Mouse (Mus musculus) forebrain, postnatal 0 days (tissue): ENCODE measurements around the gene Ptgdr. TPM values are rescaled to one million over a fixed set of nuclear protein-coding genes. Genes with fewer than 3 reads are reported as not detected.
"Not testable (repeated sequence)": the region's sequence is repeated elsewhere in the genome, so short reads cannot be mapped to it uniquely, and the experiment has no call there.

Experiments used
- ATAC-seq: fragments of 200-750 bp; cut with Nextera tagmentation; 2 replicates; pipeline ENCODE4 v1.8.0; 2017; ENCODE audit warnings: mild to moderate bottlenecking, moderate library complexity
- DNase-seq: peaks from one replicate; pipeline ENCODE4 v3.0.0-alpha.2; 2015
- H3K27ac ChIP-seq: fragments of 300-500 bp; sonication (generic); 2 replicates; pipeline ENCODE4 v1.5.1; 2014; ENCODE audit warnings: low read depth, mild to moderate bottlenecking, antibody characterized with exemption, low read length, moderate library complexity, mixed read lengths
- H3K27me3 ChIP-seq: fragments of 300-500 bp; sonication (generic); 2 replicates; pipeline ENCODE4 v1.6.1; 2014; ENCODE audit warnings: mild to moderate bottlenecking, low read length, mixed read lengths; ENCODE audit not compliant: insufficient read depth
- H3K36me3 ChIP-seq: fragments of 300-500 bp; sonication (generic); 2 replicates; pipeline ENCODE4 v1.6.1; 2014; ENCODE audit warnings: mild to moderate bottlenecking, moderate library complexity; ENCODE audit not compliant: insufficient read depth
- H3K4me1 ChIP-seq: fragments of 300-500 bp; sonication (generic); 2 replicates; pipeline ENCODE4 v1.6.1; 2014; ENCODE audit warnings: antibody characterized with exemption; ENCODE audit not compliant: insufficient read depth
- H3K4me2 ChIP-seq: fragments of 300-500 bp; sonication (generic); 2 replicates; pipeline ENCODE4 v1.6.1; 2014; ENCODE audit warnings: low read depth, mild to moderate bottlenecking, moderate library complexity
- H3K4me3 ChIP-seq: fragments of 300-500 bp; sonication (generic); 2 replicates; pipeline ENCODE4 v1.5.1; 2014; ENCODE audit warnings: low read depth, low read length, mixed read lengths
- H3K9ac ChIP-seq: fragments of 300-500 bp; sonication (generic); 2 replicates; pipeline ENCODE4 v1.6.1; 2014; ENCODE audit warnings: mild to moderate bottlenecking
- H3K9me3 ChIP-seq: fragments of 300-500 bp; sonication (generic); 2 replicates; pipeline ENCODE4 v1.6.1; 2016; ENCODE audit warnings: low read length
- CTCF ChIP-seq: sonication (generic); IDR thresholded peaks from 2 replicates; pipeline ENCODE4 v1.5.1; 2016; ENCODE audit warnings: antibody characterized with exemption, control low read depth, low read depth
- WGBS: fragments of 180-500 bp; shearing (Covaris S2); extraction: QIAGEN DNeasy Blood & Tissue Kit; methylation state at CpG from one replicate; pipeline ENCODE4 v1.1.7; 2014; 5-methylcytosine and 5-hydroxymethylcytosine counted together
- polyA plus RNA-seq: library from polyadenylated mRNA; unstranded; fragments of >200 nt; fragmentation: Nextera tagmentation; extraction: Ambion mirVana; gene quantifications from 2 replicates; pipeline ENCODE4 v1.2.1, GENCODE M21; 2015
- total RNA-seq: library from RNA; depleted of rRNA; stranded (reverse); fragments of >200 nt; gene quantifications from 2 replicates; pipeline ENCODE4 v1.2.3, GENCODE M21; 2014; rRNA removed

Gene Ptgdr
- 1.1 and 2.2 TPM in 2 replicates for total RNA-seq
- 0.67 and 0.69 TPM in 2 replicates for polyA plus RNA-seq

DNA sequence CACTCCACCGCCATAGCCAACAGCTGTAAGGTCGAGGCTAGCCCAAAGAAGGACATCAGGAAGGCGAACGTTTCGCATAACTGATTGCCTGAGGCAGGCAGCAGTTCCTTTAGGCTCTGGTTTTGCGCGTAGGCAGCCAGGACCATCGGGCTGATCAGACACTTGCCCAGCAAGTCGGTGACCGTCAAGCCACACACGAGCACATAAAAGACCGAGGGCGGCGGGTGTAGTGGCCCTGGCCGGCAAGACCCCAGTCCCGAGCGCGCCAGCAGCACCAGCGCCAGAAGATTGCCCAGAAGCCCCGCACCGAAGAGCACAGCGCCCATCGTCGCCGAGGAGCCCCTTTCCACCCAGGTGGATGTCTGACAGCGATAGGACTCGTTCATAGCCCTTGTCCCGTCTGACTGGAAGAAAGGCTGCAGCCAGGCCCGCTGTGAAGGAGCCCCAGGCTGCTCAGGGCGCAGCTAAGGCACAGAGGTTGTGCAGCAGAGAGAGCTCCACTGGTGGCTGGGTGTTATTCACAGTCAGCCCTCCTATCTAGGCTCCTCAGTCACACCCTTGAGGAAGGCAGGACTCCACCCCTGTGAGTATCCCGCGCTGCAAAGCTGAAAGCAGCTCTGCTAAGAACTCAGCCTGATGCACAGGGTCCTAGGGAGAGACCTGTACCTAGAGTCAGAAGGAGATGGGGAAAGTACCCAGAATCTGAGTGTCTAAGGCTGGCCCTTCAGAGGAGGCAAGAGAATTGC, at the start of gene Ptgdr:
Gene Ptgdr, minus strand, starts transcription at position 508 of the 746 bp plus-strand sequence.
- no peaks in the 10 kb centered on the region for H3K4me1 ChIP-seq
- DNase-seq (no peak), ATAC-seq (peak; percentile 67)
- no peaks in the 10 kb centered on the region for H3K36me3 ChIP-seq
- H3K9ac ChIP-seq: 0 out of 2 replicates have a peak within 1 kb of the TSS, but pooled peaks have one; percentile 33
- peak within 1 kb of the TSS; percentile 47 for H3K4me2 ChIP-seq
- H3K27me3 ChIP-seq: peaks cover 12% of the 10 kb centered on the region
- peak within 1 kb of the TSS; percentile 35 for H3K4me3 ChIP-seq
- no peak for TF ChIP-seq CTCF
- H3K27ac ChIP-seq: no peak within 1 kb of the TSS
- 1% methylated on average over 32 of the region's 32 CpGs for WGBS
- no peaks in the 10 kb centered on the region for H3K9me3 ChIP-seq

DNA sequence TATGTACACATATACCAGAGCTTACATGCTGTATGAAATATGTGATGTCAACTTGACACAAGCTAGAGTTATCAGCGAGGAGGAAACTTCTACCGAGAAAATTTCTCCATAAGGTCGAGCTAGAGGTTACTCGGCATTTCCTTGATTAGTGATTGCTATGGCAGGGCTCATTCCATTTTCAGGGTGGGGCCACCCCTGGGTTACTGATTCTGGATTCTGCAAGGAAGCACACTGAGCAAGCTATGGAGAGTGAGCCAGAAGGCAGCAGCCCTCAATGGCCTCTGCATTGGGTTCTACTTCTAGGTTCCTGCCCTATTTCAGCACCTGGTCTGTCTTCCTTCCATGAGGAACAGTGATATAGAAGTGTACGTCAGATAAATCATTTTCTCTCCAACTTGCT, 48.6 kb upstream of the Ptgdr start:
- Histone ChIP-seq H3K9me3 (no peaks in the 10 kb centered on the region), H3K9ac (no peak overlapping the region), H3K27me3 (no peaks in the 10 kb centered on the region), H3K4me2 (no peak overlapping the region), H3K4me3 (no peak overlapping the region), H3K27ac (no peak overlapping the region), H3K4me1 (no peaks in the 10 kb centered on the region), H3K36me3 (no peaks in the 10 kb centered on the region)
- DNase-seq: no peak
- no peak for TF ChIP-seq CTCF
- ATAC-seq: no peak
- 91% methylated on average over 5 of the region's 5 CpGs for WGBS

DNA sequence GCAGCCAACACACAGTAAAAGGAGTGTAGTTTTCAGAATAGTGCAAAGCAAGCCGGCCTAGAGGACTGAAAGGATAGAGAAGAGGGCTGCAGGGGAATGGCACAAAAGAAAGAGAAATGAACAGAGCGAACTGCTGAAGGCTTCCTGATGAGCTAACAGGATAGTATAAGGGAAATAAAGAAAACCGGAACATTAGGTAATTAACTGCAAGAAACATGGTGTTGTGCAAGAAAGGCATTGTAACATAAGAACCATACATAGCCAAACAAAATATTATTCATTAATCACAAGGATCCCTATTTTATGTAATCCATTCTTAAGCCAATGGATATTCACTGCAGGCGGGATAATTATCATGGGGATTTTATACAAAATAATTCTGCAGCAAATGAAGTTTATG, 45.0 kb upstream of the Ptgdr start:
- Histone ChIP-seq H3K4me1 (no peaks in the 10 kb centered on the region), H3K4me3 (no peak overlapping the region), H3K9me3 (no peaks in the 10 kb centered on the region), H3K36me3 (no peaks in the 10 kb centered on the region), H3K4me2 (no peak overlapping the region), H3K9ac (no peak overlapping the region), H3K27me3 (no peaks in the 10 kb centered on the region), H3K27ac (no peak overlapping the region)
- no peak for TF ChIP-seq CTCF
- ATAC-seq (no peak), DNase-seq (no peak)
- WGBS: 72% methylated on average over 4 of the region's 4 CpGs

DNA sequence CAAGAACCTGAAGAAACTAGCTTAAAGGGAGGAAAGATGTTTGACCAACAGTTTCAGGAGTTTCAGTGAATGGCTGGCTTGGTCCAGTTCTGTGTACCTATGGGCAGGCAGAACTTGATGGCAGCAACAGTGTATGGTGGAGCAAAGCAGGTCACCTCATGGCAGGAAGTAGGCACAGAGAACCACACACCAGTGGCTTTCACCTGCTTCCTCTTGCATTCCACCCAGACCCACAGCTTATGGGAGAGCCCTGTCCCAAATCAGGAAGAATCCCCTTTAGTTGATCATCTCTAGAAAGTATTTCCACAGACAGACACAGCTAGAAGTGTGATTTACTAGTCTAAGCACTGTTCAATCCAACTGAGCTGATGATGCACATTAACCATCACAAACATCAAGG, 42.6 kb upstream of the Ptgdr start:
- not testable (repeated sequence) for H3K27ac ChIP-seq, H3K36me3 ChIP-seq, ATAC-seq, H3K4me2 ChIP-seq, H3K4me1 ChIP-seq, H3K9ac ChIP-seq, H3K27me3 ChIP-seq, H3K4me3 ChIP-seq, DNase-seq, H3K9me3 ChIP-seq

DNA sequence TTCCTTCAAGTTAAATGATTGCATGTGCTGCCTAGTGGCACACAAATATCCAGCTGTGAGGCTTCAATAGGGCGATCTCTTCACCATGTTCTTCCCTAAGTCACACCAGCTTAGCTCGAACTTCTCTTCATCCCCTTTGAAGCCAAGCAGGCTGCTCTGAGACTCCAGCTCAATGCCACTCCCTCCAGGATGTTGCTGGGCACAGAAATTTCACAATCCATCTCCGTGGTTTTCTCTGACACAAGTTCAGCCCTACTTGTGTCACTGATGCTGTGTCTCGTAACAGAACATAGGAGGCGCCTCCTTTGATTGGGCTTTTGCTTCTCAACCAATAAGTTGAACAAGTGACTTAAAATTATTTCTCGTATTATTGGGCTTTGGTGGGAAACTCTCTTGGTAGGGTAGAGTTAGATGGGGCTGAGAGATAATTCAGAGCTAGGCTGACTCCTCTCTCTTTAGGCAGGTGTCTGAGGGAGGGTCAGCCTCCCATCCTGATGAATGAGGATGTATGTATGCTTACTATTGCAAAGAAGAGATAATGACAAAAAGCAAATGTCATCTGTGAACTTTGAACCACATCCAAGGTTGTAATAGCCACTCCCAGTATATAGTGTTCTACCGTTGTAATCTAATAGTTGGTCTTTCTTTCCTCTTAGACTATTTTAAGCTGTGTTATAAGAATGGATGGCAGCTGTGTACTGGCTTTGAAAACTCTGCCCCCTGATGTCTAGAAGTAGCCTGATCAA, 32.4 kb upstream of the Ptgdr start:
- no peak for TF ChIP-seq CTCF

DNA sequence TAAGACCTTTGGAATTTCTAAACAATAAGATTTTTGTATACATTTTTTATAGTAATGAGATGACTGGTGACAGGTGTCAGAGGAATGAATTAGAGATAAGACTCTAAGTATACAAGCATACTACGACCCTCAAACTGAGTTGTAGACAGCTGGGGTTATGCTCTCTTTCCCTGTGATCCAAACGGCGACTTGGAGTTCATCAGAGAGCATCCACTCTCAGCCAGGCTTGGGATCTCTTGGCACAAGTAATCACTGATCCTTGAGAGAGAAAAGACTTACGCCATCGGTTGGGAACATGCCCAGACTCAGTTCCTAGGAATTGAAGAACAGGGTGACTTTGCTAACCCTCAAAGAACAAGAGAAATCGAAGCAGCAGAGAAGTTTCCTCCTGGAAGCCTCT, 10.5 kb upstream of the Ptgdr start:
- H3K9me3 ChIP-seq: no peaks in the 10 kb centered on the region
- no peaks in the 10 kb centered on the region for H3K4me1 ChIP-seq
- H3K36me3 ChIP-seq: no peaks in the 10 kb centered on the region
- ATAC-seq (no peak), DNase-seq (no peak)
- 72% methylated on average over 6 of the region's 6 CpGs for WGBS
- no peak overlapping the region for H3K4me3 ChIP-seq
- no peak overlapping the region for H3K9ac ChIP-seq
- no peaks in the 10 kb centered on the region for H3K27me3 ChIP-seq
- no peak for TF ChIP-seq CTCF
- no peak overlapping the region for H3K4me2 ChIP-seq
- no peak overlapping the region for H3K27ac ChIP-seq

More for the DNA sequence above, 32.4 kb upstream of the Ptgdr start:
- H3K27ac ChIP-seq: no peak overlapping the region
- no peaks in the 10 kb centered on the region for H3K36me3 ChIP-seq
- no peaks in the 10 kb centered on the region for H3K4me1 ChIP-seq
- H3K4me2 ChIP-seq: no peak overlapping the region
- H3K4me3 ChIP-seq: no peak overlapping the region
- no peaks in the 10 kb centered on the region for H3K9me3 ChIP-seq
- H3K9ac ChIP-seq: no peak overlapping the region
- no peaks in the 10 kb centered on the region for H3K27me3 ChIP-seq
- ATAC-seq (no peak), DNase-seq (no peak)
- WGBS: 76% methylated on average over 7 of the region's 7 CpGs

DNA sequence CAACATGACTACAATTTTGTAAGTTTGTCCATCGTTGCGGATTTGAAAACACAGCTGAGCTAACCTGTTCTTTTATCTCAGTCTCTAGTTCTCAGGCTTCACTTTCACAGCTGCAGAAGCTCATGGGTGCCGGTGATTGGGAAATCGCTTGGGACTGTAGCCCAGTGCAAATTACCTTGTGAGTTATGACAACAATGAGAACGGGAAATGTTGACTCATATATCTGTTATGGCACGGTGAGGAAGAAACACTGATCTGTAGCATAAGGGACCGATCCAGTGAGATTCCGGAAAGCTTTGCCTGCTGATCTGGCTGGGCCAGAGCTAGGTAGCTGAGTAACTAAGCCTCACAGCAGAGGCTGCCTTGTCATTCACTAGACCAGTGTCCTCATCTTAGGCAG, 6.5 kb upstream of the Ptgdr start:
- no peak overlapping the region for H3K27ac ChIP-seq
- whole genome bisulfite sequencing: 87% methylated on average over 8 of the region's 8 CpGs

More for the DNA sequence above, 6.5 kb upstream of the Ptgdr start:
- no peaks in the 10 kb centered on the region for H3K4me1 ChIP-seq
- no peak overlapping the region for H3K4me2 ChIP-seq
- ATAC-seq: no peak
- no peak for DNase-seq
- no peaks in the 10 kb centered on the region for H3K27me3 ChIP-seq
- TF ChIP-seq CTCF: no peak
- no peak overlapping the region for H3K4me3 ChIP-seq
- no peaks in the 10 kb centered on the region for H3K36me3 ChIP-seq
- no peak overlapping the region for H3K9ac ChIP-seq
- H3K9me3 ChIP-seq: no peaks in the 10 kb centered on the region
